Mouse (Mus musculus) erythroblast, embryonic 14.5 days (primary cell): ENCODE results near the gene Gm49661.

Experiments used
- GATA1 ChIP-seq: IDR thresholded peaks from 2 replicates; pipeline ENCODE4 v1.6.1; 2012; ENCODE audit warnings: low read length, inconsistent platforms, mixed read lengths
- TAL1 ChIP-seq: IDR thresholded peaks from 3 replicates; pipeline ENCODE4 v1.6.1; 2012; ENCODE audit warnings: low read length, inconsistent platforms, mixed read lengths

DNA sequence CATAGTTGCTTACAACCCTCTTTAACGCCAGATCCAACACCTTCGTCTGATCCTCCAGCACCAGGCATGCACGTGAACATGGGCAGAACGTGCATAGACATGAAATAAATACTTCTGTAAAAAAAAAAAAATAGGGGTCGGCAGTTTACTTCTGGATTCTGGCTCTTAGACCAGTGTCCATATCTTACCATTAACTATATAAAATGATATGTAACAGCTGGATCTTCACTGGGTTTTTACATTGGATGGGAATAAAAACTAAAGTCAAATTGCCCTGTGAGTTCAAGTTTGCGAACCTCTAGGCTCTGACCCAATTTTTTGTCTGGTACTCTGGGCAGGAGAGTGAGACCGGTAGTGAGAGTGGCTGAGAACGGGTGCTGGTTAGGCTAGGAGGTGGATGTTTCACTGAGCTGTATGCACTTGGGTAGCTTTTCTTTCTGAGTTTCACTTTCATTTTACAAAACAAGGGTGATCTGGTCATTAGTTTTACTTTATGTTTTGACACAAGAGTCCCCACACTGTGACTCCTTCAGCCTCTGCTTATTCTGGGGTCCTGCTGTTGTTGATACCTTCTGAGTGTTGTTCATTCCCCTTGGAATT, 5.4 kb upstream of the Gm49661 start:
- no peak for TF ChIP-seq GATA1
- TF ChIP-seq TAL1 = no peak
